Mouse (Mus musculus): Measurements from ENCODE around the gene Gm49320. TPM values are rescaled to one million over a fixed set of nuclear protein-coding genes. Genes with fewer than 3 reads are reported as not detected.

Gm49320 gene
- polyA plus RNA-seq (2014; fragmentation: Nextera tagmentation; extraction: Ambion mirVana), result 0.68 and 1.0 TPM in 2 replicates

GRCm38 (mm10) chr8:4238434-4239192 lies at the start of gene Gm49320, which contains the start of gene Map2k7:
Gene Gm49320, plus strand, starts transcription at chr8:4238865.
Gene Map2k7, plus strand, starts transcription at chr8:4238740.
- under 1% methylated on average over 69 of the region's 71 CpGs for WGBS

GRCm38 (mm10) chr8:4189031-4189722 lies 49.5 kb upstream of the Gm49320 start:
- WGBS, result 23% methylated on average over 3 of the region's 3 CpGs
- no peak for DNase-seq (ENCODE audit: low spot score)
- Histone ChIP-seq H3K4me2 (ENCODE audit: low read depth, severe bottlenecking) (no peak overlapping the region), H3K4me3 (ENCODE audit: low read depth, low read length) (no peak overlapping the region), H3K27me3 (ENCODE audit: control insufficient read depth, insufficient read depth, low read length) (no peaks in the 10 kb centered on the region), H3K4me1 (ENCODE audit: control insufficient read depth, insufficient read depth, low read length) (no peaks in the 10 kb centered on the region), H3K9me3 (ENCODE audit: control insufficient read depth, low read length) (no peaks in the 10 kb centered on the region), H3K36me3 (ENCODE audit: control insufficient read depth, insufficient read depth, low read length) (no peaks in the 10 kb centered on the region; the same call in 1 of the 2 replicates), H3K27ac (replicated peaks; ENCODE audit: low read depth, low read length) (no peak overlapping the region), H3K9ac (ENCODE audit: low read length) (no peak overlapping the region)
- ATAC-seq (ENCODE audit: insufficient number of reproducible peaks, low FRiP score, low TSS enrichment, low read depth), result no peak

More at GRCm38 (mm10) chr8:4238434-4239192, at the start of gene Gm49320, which contains the start of gene Map2k7:
- Histone ChIP-seq H3K36me3 (ENCODE audit: control insufficient read depth, insufficient read depth, low read length) (peaks cover 9% of the 10 kb centered on the region), H3K27ac (replicated peaks; ENCODE audit: low read depth, low read length) (peak within 1 kb of the TSS; percentile 91), H3K4me3 (ENCODE audit: low read depth, low read length) (peak within 1 kb of the TSS; percentile 90), H3K4me2 (ENCODE audit: low read depth, severe bottlenecking) (peak within 1 kb of the TSS; percentile 91), H3K9ac (ENCODE audit: low read length) (peak within 1 kb of the TSS; percentile 85), H3K4me1 (ENCODE audit: control insufficient read depth, insufficient read depth, low read length) (peaks cover 12% of the 10 kb centered on the region), H3K9me3 (ENCODE audit: control insufficient read depth, low read length) (no peaks in the 10 kb centered on the region; the same call in 1 of the 2 replicates), H3K27me3 (ENCODE audit: control insufficient read depth, insufficient read depth, low read length) (no peaks in the 10 kb centered on the region)
- ATAC-seq (ENCODE audit: insufficient number of reproducible peaks, low FRiP score, low TSS enrichment, low read depth) (peak; percentile 90), DNase-seq (ENCODE audit: low spot score) (peak; percentile 100)

- Histone ChIP-seq H3K27ac (replicated peaks; ENCODE audit: low read depth, low read length) (no peak overlapping the region), H3K9me3 (ENCODE audit: control insufficient read depth, low read length) (no peaks in the 10 kb centered on the region), H3K4me3 (ENCODE audit: low read depth, low read length) (no peak overlapping the region), H3K9ac (ENCODE audit: low read length) (no peak overlapping the region), H3K27me3 (ENCODE audit: control insufficient read depth, insufficient read depth, low read length) (no peaks in the 10 kb centered on the region), H3K4me2 (ENCODE audit: low read depth, severe bottlenecking) (no peak overlapping the region), H3K36me3 (ENCODE audit: control insufficient read depth, insufficient read depth, low read length) (no peaks in the 10 kb centered on the region), H3K4me1 (ENCODE audit: control insufficient read depth, insufficient read depth, low read length) (no peaks in the 10 kb centered on the region)
- ATAC-seq (ENCODE audit: insufficient number of reproducible peaks, low FRiP score, low TSS enrichment, low read depth), result no peak
- 71% methylated on average over 5 of the region's 5 CpGs for WGBS
- no peak for DNase-seq (ENCODE audit: low spot score)
Measured at GRCm38 (mm10) chr8:4192305-4192704, 46.4 kb upstream of the Gm49320 start.

GRCm38 (mm10) chr8:4192807-4193587 lies 45.7 kb upstream of the Gm49320 start:
- WGBS, result 6% methylated on average over 18 of the region's 18 CpGs

GRCm38 (mm10) chr8:4193588-4193894 lies 45.1 kb upstream of the Gm49320 start:
- 54% methylated on average over 7 of the region's 7 CpGs for WGBS
- no peak for DNase-seq (ENCODE audit: low spot score)
- Histone ChIP-seq H3K27ac (replicated peaks; ENCODE audit: low read depth, low read length) (no peak overlapping the region), H3K36me3 (ENCODE audit: control insufficient read depth, insufficient read depth, low read length) (no peaks in the 10 kb centered on the region), H3K9me3 (ENCODE audit: control insufficient read depth, low read length) (no peaks in the 10 kb centered on the region), H3K4me1 (ENCODE audit: control insufficient read depth, insufficient read depth, low read length) (no peaks in the 10 kb centered on the region), H3K9ac (ENCODE audit: low read length) (no peak overlapping the region), H3K4me3 (ENCODE audit: low read depth, low read length) (no peak overlapping the region), H3K4me2 (ENCODE audit: low read depth, severe bottlenecking) (no peak overlapping the region), H3K27me3 (ENCODE audit: control insufficient read depth, insufficient read depth, low read length) (no peaks in the 10 kb centered on the region)
- no peak; the same call in 1 of the 2 replicates for ATAC-seq (ENCODE audit: insufficient number of reproducible peaks, low FRiP score, low TSS enrichment, low read depth)

More at GRCm38 (mm10) chr8:4192807-4193587, 45.7 kb upstream of the Gm49320 start:
- no peak overlapping the region for H3K4me3 ChIP-seq (ENCODE audit: low read depth, low read length)
- no peak overlapping the region for H3K27ac ChIP-seq (replicated peaks; ENCODE audit: low read depth, low read length)
- H3K4me1 ChIP-seq (ENCODE audit: control insufficient read depth, insufficient read depth, low read length), result no peaks in the 10 kb centered on the region
- no peak overlapping the region for H3K9ac ChIP-seq (ENCODE audit: low read length)
- no peak overlapping the region for H3K4me2 ChIP-seq (ENCODE audit: low read depth, severe bottlenecking)
- no peaks in the 10 kb centered on the region for H3K27me3 ChIP-seq (ENCODE audit: control insufficient read depth, insufficient read depth, low read length)
- H3K9me3 ChIP-seq (ENCODE audit: control insufficient read depth, low read length), result no peaks in the 10 kb centered on the region
- H3K36me3 ChIP-seq (ENCODE audit: control insufficient read depth, insufficient read depth, low read length), result no peaks in the 10 kb centered on the region
- ATAC-seq (ENCODE audit: insufficient number of reproducible peaks, low FRiP score, low TSS enrichment, low read depth) (peak; percentile 82), DNase-seq (ENCODE audit: low spot score) (peak; percentile 88)

- Histone ChIP-seq H3K9me3 (ENCODE audit: control insufficient read depth, low read length) (no peaks in the 10 kb centered on the region), H3K9ac (ENCODE audit: low read length) (no peak overlapping the region), H3K27me3 (ENCODE audit: control insufficient read depth, insufficient read depth, low read length) (peaks cover 24% of the 10 kb centered on the region), H3K36me3 (ENCODE audit: control insufficient read depth, insufficient read depth, low read length) (no peaks in the 10 kb centered on the region), H3K4me2 (ENCODE audit: low read depth, severe bottlenecking) (no peak overlapping the region), H3K4me3 (ENCODE audit: low read depth, low read length) (no peak overlapping the region), H3K27ac (replicated peaks; ENCODE audit: low read depth, low read length) (no peak overlapping the region), H3K4me1 (ENCODE audit: control insufficient read depth, insufficient read depth, low read length) (0 out of 2 replicates have a peak, but pooled peaks cover 4% of the 10 kb centered on the region)
- DNase-seq (ENCODE audit: low spot score), result no peak
- 79% methylated on average over 2 of the region's 2 CpGs for WGBS
- ATAC-seq (ENCODE audit: insufficient number of reproducible peaks, low FRiP score, low TSS enrichment, low read depth), result no peak
Measured at GRCm38 (mm10) chr8:4201321-4201720, 37.3 kb upstream of the Gm49320 start.

GRCm38 (mm10) chr8:4205246-4206123 lies 33.2 kb upstream of the Gm49320 start:
- ATAC-seq (ENCODE audit: insufficient number of reproducible peaks, low FRiP score, low TSS enrichment, low read depth) (peak; percentile 22; the same call in 1 of the 2 replicates), DNase-seq (ENCODE audit: low spot score) (peak; percentile 47)
- Histone ChIP-seq H3K27me3 (ENCODE audit: control insufficient read depth, insufficient read depth, low read length) (peaks cover 40% of the 10 kb centered on the region), H3K9ac (ENCODE audit: low read length) (peak overlapping the region; percentile 32; the same call in 1 of the 2 replicates), H3K4me1 (ENCODE audit: control insufficient read depth, insufficient read depth, low read length) (0 out of 2 replicates have a peak, but pooled peaks cover 4% of the 10 kb centered on the region), H3K9me3 (ENCODE audit: control insufficient read depth, low read length) (no peaks in the 10 kb centered on the region), H3K27ac (replicated peaks; ENCODE audit: low read depth, low read length) (no peak overlapping the region), H3K36me3 (ENCODE audit: control insufficient read depth, insufficient read depth, low read length) (no peaks in the 10 kb centered on the region; the same call in 1 of the 2 replicates), H3K4me2 (ENCODE audit: low read depth, severe bottlenecking) (peak overlapping the region; percentile 25), H3K4me3 (ENCODE audit: low read depth, low read length) (peak overlapping the region; percentile 19)
- WGBS, result 8% methylated on average over 38 of the region's 38 CpGs
